Mouse (Mus musculus) G1E-ER4 (cell line): ENCODE measurements around the gene Acad11. TPM values are rescaled to one million over a fixed set of nuclear protein-coding genes. Genes with fewer than 3 reads are reported as not detected.

ENCODE experiments used
- GATA1 ChIP-seq: IDR thresholded peaks from one replicate; pipeline ENCODE4 v1.8.0; 2012; ENCODE audit warnings: low read length, inconsistent platforms
- polyA plus RNA-seq: library from polyadenylated mRNA; stranded (reverse); fragments of >175 nt; gene quantifications from 2 replicates; pipeline ENCODE4 v1.2.3, GENCODE M21; 2012

Gene Acad11
- 2.1 and 20.5 TPM in 2 replicates for polyA plus RNA-seq

DNA sequence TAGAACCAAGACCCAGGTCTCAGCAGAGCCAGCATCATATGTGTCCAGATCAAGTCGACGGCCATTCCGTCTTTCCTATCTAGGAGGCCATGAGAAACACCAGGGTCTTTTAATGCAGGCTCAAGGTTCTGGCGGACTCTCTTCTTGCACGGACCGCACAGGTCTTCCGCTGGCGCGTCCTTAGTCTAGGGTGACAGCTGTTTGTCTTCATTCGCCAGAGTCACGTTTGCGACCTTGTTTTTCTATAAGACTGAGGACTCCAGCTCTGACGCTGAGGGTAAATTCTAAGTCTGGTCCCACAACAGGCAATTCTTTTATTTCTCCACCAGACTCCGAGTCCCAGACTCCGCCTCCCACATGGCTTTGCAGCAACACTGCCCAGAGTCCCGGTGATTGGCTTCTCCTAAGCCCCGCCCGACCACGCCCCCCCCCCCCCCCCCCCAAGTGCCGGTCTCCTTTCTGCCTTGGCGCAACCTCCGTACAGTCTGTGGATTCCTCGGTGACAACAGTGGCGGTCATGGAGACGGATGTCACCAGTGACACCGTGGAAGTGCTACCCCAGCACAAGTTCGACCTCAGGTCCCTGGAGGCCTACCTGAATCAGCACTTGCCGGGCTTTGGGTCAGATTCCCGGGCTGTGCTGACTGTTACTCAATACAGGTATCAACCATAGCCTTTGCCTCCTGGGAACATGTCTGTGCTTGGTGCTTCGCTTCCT is at the start of gene Acad11:
TSS of gene Acad11 (plus strand) at position 134 of the 718 bp plus-strand sequence.
- TF ChIP-seq GATA1, result no peak

DNA sequence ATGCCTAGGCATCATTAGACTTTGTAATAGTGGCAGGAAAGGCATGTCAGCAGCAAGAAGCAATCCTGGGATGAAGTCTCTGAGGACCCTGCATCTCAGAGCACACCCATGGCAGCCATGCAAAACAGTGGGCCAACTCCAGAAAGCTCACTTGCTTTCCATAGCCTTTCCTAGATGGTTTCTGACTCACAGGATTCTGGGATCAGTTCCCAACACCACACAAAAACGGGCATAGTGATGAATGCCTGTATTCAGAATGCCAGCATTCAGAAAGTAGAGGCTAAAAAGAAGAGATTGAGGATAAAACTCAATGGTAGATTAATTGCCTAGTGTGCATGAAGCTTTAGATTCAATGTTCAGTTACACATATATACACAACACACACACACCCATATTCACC is 48.7 kb upstream of the Acad11 start:
- TF ChIP-seq GATA1, result no peak

DNA sequence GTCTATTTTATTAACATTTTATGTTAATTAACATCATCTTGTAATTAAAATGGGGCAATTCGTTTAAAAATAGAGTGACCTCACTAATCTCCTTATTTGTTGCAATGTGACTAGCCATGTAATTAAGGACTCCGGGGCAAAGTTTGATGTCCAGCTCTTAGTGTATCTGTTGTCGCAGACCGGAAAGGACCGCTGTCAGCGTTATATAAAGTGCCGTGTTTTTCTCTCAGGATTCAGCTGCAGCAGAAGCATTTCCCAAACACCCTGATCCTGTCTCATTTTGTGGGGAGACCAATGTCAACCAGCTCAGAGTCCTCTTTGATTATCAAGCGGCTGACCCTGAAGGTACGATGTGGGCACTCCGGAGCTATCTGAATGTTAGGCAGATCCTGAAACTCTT is 42.2 kb upstream of the Acad11 start:
- no peak for TF ChIP-seq GATA1

DNA sequence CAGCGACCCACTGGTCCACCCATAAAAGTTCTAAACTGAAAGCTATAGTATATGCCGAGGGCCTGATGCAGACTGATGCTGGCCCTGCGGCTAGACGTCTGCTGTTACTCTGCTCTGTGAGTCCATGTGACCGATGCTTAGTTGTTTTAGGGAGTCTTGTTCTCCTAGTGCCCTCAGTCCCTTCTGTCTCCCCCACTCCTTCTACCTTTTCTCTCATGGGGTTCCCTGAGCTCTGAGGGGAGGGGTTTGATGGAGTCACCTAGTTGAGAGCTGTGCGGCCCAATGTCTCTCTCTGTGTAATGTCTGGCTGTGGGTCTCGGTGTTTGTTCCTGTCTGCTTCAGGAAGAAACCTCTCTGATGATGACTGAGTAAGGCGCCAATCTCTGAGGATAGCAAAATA is 36.0 kb upstream of the Acad11 start:
- no peak for TF ChIP-seq GATA1

DNA sequence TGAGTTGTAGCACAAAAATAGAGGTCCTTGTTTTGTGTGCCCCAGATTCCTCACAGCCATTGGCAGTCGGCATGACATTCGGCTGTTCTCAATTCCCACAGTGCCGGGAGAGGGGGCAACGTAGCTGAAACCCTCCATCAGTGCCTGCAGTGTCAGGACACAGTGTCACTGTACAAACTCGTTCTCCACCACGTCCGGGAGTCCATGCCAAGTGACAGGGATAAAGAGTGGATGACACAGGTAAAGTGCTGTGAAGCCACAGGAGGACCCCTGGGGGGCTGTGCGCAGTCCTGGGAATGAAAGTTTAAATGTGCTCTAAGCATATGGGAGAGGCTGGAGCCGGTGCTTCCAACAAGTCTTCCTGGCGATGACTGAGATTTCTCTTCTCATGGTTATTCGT is 33.3 kb upstream of the Acad11 start:
- TF ChIP-seq GATA1, result no peak

DNA sequence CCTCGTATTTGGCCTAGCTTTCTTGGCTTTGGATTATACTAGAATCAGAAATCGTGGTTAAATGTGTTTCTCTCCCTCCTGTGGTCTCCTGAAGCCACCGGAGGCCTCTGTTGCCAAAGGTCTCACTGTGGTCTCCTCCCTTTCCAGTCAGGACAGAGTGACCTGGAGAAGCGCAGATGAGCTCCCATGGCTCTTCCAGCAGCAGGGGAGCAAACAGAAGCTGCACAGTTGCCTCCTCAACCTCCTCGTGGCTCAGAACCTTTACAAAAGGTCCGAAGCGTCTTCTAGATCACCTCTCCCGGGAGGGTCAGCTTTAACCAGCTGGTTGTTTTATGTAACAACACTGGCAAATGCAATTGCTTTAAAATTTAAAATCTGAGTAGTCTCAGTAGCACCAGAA is 28.9 kb upstream of the Acad11 start:
- no peak for TF ChIP-seq GATA1

DNA sequence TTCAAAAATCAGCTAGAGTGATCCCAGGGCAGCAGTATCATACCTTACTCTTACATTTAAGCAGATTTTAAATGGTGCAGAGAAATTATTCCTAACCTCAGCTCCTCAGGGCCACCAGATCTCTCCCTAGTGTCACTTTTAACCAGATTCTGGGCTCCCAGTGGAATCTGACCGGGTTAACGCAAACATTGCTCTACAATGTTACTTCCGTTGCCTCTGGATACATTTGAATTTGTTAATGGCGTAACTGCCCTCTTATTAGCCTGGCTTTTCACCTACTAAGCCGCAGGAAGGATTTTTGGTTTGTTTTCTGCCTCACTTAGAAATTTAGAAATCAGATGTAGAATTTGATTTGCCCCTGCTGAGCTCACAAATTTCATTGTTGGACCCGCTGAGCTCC is 28.5 kb upstream of the Acad11 start:
- TF ChIP-seq GATA1, result no peak

DNA sequence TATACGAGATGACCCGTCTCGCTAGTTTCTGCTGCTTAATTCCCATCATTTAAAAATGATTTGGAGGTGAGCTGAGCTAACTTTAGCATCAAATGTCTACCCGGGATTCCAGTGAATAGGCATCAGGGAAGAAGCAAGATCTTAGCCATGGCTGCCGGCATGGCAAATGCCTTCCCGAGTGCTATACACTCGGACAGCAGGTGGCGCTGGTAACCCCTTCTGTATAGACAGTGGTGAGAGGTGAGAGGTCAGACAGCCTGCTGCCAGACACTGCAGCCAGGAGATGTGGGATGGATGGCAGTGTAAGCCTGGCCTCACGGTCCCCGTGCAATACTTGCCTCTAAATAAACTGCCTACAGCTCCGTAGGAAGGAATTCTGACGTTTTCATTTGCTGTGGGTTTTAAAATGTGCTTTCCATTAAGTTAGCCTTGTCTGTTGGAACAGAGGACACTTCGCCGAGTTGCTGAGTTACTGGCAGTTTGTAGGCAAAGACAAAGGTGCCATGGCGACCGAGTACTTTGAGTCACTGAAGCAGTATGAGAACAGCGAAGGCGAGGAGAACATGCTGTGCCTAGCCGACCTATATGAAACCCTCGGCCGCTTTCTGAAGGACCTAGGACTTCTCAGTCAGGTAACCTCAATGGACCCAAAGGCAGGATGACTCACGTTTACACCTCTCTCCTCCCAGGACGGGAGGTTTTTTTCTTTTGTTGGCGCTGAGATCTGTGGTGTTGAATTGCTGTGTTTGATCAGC is 27.7 kb upstream of the Acad11 start:
- TF ChIP-seq GATA1, result no peak

DNA sequence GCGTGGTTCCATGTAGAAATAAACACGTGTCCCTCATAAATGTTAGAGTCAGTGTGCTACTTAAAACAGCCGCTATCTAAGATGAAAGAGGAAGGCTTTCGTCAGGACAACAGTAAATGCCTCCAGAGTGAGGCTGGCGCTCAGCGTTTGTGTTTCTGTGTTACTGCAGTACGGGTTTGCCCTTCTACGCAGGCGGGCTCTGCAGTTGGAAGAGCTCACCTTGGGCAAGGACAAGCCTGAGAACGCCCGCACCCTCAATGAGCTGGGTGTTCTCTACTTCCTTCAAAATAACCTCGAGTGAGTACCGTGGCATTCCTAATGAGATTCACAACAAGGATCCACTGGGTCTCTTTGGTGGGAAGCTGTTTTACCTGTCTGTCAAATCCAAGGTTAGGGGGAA is 24.9 kb upstream of the Acad11 start:
- TF ChIP-seq GATA1, result no peak

DNA sequence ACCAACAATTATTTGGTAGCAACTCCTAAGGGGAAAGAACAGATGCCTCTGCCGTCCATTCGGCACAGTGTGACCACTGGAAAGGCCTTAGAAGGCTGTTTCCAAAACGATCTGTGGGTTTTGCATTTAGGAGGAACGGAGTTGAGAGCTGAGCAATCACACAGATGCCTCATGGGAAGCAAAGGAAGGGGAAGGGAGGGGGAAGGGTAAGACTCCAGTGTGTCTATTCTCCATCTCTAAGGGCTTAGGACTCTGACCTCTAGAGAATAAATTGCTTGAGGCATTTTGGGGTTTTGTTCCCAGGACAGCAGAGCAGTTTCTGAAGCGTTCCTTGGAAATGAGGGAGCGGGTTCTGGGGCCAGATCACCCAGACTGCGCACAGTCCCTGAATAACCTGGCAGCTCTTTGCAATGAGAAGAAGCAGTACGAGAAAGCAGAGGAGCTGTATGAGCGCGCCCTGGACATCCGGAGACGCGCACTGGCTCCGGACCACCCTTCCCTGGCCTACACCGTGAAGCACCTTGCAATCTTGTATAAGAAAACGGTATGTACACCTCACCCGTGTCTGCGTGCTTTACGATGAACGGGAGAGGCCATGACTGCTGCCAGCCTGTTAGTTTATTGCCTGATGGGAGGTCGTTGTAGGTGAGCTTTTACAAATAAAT is 24.0 kb upstream of the Acad11 start:
- no peak for TF ChIP-seq GATA1

DNA sequence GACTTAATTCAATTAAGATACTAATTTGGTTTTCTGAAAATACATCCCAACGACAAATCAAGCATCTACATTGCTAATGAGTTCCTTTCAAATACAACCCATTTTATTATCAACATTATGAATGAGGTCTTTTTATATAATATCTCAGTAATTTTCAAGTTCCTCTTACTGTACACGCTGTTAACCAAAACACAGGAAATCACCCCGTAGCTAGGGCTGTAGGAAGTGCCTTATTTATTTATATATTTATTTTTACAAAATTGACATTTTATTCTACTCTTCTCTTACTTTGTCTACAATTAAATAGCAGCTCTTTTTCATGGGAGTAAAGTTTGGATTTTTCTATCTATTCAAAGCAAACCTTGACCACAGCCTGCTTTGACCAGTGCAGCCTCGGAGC is 23.4 kb upstream of the Acad11 start:
- TF ChIP-seq GATA1, result no peak

DNA sequence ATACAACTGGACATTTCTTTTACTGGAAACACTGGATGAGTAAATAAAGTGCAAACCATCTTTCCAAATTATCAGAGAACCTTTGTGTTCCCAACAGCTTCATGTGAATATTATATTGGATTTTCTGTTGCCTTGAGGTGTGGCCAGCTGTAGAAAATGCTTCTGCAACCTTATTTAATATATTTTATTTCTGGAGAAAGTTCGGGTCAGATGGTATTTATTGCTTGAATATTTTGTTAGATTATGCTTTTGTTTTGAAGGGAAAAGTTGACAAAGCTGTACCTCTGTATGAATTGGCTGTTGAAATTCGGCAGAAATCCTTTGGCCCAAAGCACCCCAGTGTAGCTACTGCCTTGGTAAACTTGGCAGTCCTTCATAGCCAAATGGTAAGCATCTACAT is 22.8 kb upstream of the Acad11 start, which contains the start of gene Gm28305:
TSS of gene Gm28305 (plus strand) at position 301 of the 400 bp plus-strand sequence.
- TF ChIP-seq GATA1, result no peak

DNA sequence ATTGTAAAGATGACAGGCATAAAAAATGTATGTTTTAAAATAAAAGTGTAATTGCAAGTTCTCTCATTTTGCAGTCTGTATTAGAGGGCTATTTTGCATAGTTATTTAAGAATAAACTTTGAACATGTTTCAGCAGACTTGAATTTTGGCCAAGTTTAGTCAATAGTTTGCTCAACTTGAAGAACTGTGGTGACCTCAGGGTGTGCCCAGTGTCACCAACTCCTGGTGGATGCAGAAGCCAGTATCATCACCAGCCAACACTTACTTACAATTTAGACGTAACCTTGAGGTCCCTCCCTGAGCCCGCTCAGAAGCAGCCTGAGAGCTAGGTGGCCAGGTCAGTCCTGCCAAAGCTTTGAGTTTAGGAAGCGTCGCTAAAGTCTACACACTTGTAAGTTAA is 19.5 kb upstream of the Acad11 start:
- no peak for TF ChIP-seq GATA1

DNA sequence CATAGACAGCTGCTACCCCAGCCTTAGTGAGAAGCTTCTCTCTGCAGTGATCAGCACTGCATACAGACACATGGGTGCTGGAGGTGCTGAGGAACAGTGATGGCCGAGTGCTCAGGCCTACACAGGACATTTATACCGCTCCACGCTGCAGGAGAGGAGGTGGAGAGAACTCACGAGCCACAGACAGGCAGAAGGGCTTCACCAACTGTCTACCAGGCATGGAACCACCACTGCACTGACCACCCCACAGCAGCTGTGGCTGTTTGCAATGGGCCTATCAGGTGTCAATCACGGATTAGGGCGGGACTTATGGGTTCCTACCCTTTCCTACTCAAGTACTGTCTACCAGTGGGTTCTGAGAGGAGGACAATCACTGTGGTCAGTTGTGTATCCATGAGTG is 12.1 kb upstream of the Acad11 start:
- no peak for TF ChIP-seq GATA1

DNA sequence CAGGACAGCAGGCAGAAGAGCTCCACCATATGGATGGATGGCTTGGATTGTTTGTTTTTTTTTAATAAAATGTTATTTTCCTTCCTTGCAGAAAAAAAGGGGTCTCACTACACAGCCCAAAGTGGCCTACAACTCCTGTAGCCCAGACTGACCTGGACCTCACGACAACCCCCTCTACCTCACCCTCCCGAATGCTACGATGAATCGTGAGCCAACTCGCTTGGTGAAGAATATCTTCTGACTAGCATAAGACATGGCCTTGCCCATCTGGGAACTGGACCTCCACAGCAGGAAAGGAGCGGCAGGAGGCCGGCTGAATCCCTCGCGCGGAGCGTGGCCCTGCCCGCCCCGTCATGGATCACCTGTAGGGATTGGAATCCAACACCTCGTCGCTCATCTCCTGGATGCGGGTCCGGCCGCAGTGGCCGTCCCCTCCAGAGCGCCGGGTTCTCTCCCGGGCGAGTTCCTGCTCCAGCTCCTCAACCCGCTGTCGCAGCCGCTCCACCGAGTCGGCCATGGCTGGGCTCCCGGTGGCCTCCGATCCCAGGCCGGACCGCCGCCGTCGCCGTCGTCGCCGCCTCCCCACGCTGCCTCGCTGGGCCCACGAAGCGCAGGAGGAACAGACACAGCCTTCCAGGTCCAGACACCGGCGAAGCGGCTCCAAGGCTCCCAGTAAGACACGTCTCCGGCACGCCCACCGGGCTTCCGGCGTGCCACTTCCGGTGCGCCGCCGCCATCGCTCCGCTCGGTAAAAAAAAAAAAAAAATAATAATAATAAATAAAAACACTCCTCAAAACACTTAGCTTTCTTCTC is 540 bp upstream of the Acad11 start, which contains the start of gene Uba5:
TSS of gene Uba5 (minus strand) at position 705 of the 814 bp plus-strand sequence.
- TF ChIP-seq GATA1, result no peak
